Mouse (Mus musculus) small intestine, adult 2 months (tissue): ENCODE measurements at regions not wholly inside any gene's neighbourhood (a gene's known extent, or its start where the extent isn't known, plus 50 kb on each side); places are given as distances from the start of the nearest gene placed in this dataset.

Experiments used
- H3K27ac ChIP-seq: fragments of 200-500 bp; 2 replicates; pipeline ENCODE4 v1.5.1; 2012; ENCODE audit warnings: low read depth, low read length, control low read depth, inconsistent platforms; ENCODE audit not compliant: insufficient read depth
- H3K27me3 ChIP-seq: fragments of 200-500 bp; 2 replicates; pipeline ENCODE4 v1.6.1; 2012; ENCODE audit warnings: mild to moderate bottlenecking, moderate library complexity, low read length, inconsistent platforms; ENCODE audit not compliant: control insufficient read depth, insufficient read depth
- H3K36me3 ChIP-seq: fragments of 200-500 bp; 2 replicates; pipeline ENCODE4 v1.6.1; 2012; ENCODE audit warnings: mild to moderate bottlenecking, low read length, control low read depth, inconsistent platforms; ENCODE audit not compliant: control insufficient read depth, insufficient read depth
- H3K4me1 ChIP-seq: fragments of 200-500 bp; 2 replicates; pipeline ENCODE4 v1.6.1; 2012; ENCODE audit warnings: low read length, inconsistent platforms, mixed read lengths; ENCODE audit not compliant: control insufficient read depth, insufficient read depth, insufficient read length
- H3K4me3 ChIP-seq: fragments of 200-500 bp; 2 replicates; pipeline ENCODE4 v1.5.1; 2012; ENCODE audit warnings: low read depth, mild to moderate bottlenecking, control low read depth, inconsistent platforms, low read length, moderate library complexity
- CTCF ChIP-seq: fragments of 200-500 bp; IDR thresholded peaks from 2 replicates; pipeline ENCODE4 v1.5.1; 2012; ENCODE audit warnings: low read depth, mild to moderate bottlenecking, control low read depth, inconsistent platforms, low read length, moderate library complexity, mixed read lengths; ENCODE audit not compliant: insufficient replicate concordance, insufficient read length; ENCODE audit errors: extremely low read depth
- POLR2A ChIP-seq: fragments of 200-500 bp; IDR thresholded peaks from 2 replicates; pipeline ENCODE4 v1.6.1; 2012; ENCODE audit warnings: low read depth, mild to moderate bottlenecking, control low read depth, inconsistent platforms, low read length, moderate library complexity
- WGBS: fragments of 180-500 bp; shearing (Covaris S2); methylation state at CpG from one replicate; pipeline ENCODE4 v1.1.7; 2018; 5-methylcytosine and 5-hydroxymethylcytosine counted together

DNA sequence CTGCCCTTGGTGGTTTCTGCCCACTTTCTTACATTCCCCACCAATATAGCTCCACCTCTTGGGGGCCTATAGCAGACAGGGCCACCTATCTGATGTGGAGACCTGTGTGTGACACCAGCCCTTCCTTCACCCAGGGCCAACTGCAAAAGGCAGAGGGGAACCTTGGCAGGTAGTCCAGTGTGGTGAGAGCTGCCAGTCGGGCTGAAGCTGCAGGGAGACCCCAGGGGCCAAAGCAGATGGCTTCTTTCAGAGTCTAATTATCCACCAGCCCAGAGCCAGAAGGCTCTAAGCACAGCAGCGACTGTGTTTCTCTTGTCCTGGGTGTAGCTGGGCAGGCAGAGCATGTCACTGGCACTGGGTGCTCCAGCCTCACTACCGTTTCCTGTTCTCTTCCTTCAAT is 104.5 kb downstream of the Chst1 start:
- WGBS = 60% methylated on average over 3 of the region's 3 CpGs
- H3K36me3 ChIP-seq = no peaks in the 10 kb centered on the region
- no peaks in the 10 kb centered on the region for H3K27me3 ChIP-seq
- no peak overlapping the region for H3K27ac ChIP-seq
- no peak overlapping the region for H3K4me3 ChIP-seq
- no peak for TF ChIP-seq CTCF
- no peaks in the 10 kb centered on the region for H3K4me1 ChIP-seq

DNA sequence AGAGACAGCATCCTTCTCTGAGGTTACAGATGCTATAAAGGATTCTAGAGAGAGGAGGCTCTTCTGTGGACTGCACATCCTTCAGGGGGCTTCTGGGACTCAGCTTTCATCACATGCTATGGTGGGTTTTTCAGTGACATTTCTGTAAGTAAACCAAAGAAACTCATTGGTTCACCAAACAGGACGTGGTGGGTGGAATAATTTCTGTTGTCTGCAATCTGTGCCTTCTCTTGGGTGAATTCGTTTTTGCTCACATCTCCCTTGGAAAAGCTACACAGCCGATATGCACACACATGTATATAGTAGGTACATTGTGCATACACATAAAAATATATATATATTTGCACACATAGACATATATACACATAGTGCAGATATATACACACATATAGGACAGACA is 110.2 kb downstream of the Chst1 start:
- Histone ChIP-seq H3K4me3 (no peak overlapping the region), H3K36me3 (no peaks in the 10 kb centered on the region), H3K4me1 (no peaks in the 10 kb centered on the region), H3K27me3 (no peaks in the 10 kb centered on the region), H3K27ac (no peak overlapping the region)
- TF ChIP-seq POLR2A = no peak
- no peak for TF ChIP-seq CTCF
- 73% methylated on average over 3 of the region's 3 CpGs for whole genome bisulfite sequencing

DNA sequence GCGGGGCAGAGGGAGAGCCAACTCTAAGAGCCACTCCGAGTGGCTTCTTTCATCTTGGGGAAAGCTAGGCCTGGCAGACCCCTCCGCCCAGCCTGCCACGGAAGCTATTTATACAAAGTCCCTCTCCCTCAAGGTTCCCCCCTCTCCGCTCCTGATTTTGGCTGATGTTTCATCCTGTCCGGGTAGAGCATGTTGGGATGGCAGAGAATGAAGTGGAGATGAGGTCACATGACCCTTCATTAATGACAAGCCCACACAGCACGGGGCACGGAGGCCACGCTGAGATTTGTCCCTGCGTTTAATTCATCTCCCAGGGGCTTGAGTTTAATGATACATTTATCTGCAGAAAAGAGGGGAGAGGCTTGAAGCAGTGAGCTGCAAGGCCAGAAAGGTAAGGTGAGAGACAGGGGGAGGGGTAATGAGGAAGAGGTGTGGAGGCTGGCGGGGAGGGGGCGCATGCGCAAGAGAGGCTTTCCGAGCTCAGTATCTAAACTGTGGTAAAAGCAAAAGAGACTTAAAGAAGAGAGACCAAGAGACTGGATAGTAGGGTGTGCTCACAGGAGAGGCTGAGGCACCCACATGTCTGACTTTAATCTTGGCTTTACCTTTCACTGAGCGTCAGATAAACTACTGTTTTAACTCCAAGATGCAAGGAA is 111.7 kb downstream of the Chst1 start:
- 27% methylated on average over 15 of the region's 15 CpGs for WGBS
- Histone ChIP-seq H3K27ac (no peak overlapping the region), H3K4me3 (no peak overlapping the region), H3K36me3 (no peaks in the 10 kb centered on the region), H3K27me3 (no peaks in the 10 kb centered on the region), H3K4me1 (no peaks in the 10 kb centered on the region)
- TF ChIP-seq POLR2A (no peak), CTCF (no peak)

DNA sequence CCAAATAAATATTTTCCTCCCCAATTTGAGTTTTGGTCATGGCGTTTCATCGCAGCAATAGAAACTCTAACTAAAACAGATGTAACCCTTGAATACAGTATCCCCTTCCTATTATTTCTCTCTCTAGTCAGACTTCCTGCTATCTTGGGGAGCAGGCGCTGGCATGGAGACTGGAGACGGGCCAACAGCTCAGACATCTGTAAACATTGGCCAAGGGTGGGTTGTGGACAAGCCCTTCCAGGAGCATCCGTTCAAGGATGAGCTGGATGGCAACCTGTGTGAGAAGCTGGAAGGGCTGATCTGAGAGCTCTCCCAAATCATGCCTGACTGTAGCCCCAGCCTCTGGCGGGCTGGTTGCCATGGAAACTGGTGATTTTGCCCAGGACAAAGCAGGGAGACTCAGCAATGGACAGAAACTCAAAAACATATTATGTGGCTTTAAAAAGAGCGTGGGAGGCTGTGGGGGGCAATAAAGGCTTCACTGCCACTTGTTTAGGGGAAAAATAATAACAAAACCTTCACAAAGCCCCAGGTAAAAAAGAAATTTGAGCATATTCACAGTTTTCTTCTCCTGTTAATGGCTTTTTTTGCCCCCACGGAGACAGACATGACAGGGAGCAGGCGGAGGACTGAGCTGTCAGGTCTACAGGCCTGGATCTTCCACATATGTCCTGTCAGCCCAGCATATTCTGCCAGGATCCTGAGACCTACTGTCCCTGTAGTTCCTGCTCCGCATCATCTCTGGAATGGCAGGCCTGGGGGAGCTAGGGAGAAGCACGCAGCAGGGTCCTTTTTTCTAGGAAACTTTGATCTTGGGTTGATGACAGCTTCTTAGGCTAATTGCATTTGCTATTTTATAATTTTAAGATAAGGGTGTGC is 113.0 kb downstream of the Chst1 start:
- WGBS = 60% methylated on average over 11 of the region's 11 CpGs
- Histone ChIP-seq H3K4me1 (no peaks in the 10 kb centered on the region), H3K36me3 (no peaks in the 10 kb centered on the region), H3K27me3 (no peaks in the 10 kb centered on the region), H3K27ac (no peak overlapping the region), H3K4me3 (no peak overlapping the region)
- TF ChIP-seq CTCF (no peak), POLR2A (no peak)

DNA sequence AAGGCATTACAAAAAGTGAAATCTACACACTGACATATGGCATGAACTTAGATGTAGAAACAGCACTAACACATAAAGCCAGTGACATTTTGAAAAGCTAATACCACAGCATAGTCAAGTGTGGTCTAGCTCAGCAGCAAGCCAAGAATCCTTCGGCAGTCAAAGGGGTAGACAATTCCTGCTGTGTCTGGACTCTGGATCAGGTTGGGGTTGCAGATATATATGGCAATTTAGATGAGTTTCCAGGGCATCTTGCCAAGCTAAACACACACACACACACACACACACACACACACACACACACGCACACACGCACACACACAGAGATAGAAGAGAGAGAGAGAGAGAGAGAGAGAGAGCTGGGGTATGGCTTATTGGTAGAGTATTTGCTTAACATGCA is 118.2 kb downstream of the Chst1 start:
- H3K27ac ChIP-seq = no peak overlapping the region
- no peak overlapping the region for H3K4me3 ChIP-seq
- H3K27me3 ChIP-seq = no peaks in the 10 kb centered on the region
- no peaks in the 10 kb centered on the region for H3K4me1 ChIP-seq
- no peaks in the 10 kb centered on the region for H3K36me3 ChIP-seq
- TF ChIP-seq POLR2A = no peak
- no peak for TF ChIP-seq CTCF
- WGBS = 64% methylated on average over 3 of the region's 3 CpGs

DNA sequence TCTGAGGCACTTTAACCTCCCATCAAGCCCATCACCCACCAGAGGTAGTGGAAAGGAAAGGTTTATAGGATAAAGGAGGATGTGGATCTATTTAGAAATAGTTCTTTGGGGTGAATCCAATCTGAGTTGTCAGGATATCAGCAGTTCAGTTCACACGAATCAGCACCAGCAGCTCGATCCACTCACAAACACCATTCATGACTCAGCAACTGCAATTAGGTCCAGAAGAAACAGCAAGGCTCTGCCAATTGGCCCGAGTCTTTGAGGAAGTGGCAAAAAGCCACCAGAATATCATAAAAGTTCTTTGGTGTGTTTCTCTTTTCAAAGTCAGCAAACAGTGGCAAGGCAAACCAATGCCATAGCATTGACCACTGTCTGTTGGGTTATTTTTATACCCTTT is 122.4 kb downstream of the Chst1 start:
- Histone ChIP-seq H3K4me3 (no peak overlapping the region), H3K27me3 (no peaks in the 10 kb centered on the region), H3K36me3 (no peaks in the 10 kb centered on the region), H3K4me1 (no peaks in the 10 kb centered on the region), H3K27ac (no peak overlapping the region)
- 56% methylated on average over 3 of the region's 3 CpGs for WGBS
- no peak for TF ChIP-seq POLR2A
- TF ChIP-seq CTCF = no peak

DNA sequence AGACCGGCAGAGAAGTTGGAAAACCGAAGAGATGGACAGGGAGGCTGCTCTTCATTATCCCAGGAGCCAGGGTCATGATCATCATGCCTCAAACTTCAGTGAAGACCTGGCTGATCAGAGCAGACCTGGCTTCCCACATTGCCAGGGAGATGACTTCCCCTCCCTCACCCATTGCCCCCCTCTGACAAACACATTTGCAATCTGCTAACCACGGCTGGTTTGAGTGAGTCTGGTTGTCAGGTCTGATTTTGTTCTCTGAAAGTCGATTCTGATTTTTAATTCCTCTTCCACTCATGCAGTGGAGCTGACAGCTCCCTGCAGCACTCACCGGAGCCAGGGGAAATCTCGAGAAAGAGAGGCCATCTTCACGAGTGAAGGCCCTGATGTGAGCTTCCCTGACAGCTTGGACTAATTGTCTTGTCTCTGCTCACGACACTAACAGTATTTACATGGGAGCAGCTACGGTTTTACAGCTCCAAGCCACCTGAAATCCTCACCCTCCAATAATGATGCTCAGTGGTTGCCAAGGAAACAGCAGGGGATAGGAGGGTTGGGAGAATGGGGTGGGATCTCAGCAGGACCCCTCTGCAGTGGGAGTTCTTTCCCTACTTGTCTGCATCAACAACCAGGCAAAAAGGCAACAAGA is 124.2 kb downstream of the Chst1 start:
- Histone ChIP-seq H3K36me3 (no peaks in the 10 kb centered on the region), H3K27me3 (no peaks in the 10 kb centered on the region), H3K27ac (no peak overlapping the region), H3K4me1 (no peaks in the 10 kb centered on the region), H3K4me3 (no peak overlapping the region)
- whole genome bisulfite sequencing = 44% methylated on average over 9 of the region's 9 CpGs
- TF ChIP-seq CTCF (no peak), POLR2A (no peak)
